In genomic region chr14:53073126-53073525, GRCm38 (mm10) we compare ENCODE assay signal across 8 mouse cellular contexts.
DNase-seq lines count a peak whose midpoint lies in the region; ATAC-seq lines count a peak whose summit lies in the region.
"Not testable (repeated sequence)": the region's sequence is repeated elsewhere in the genome, so short reads cannot be mapped to it uniquely, and the experiment has no call there.

No protein-coding gene starts in this region.

- H3K27ac ChIP-seq in liver, embryonic 13.5 days, result not testable (repeated sequence)

- not testable (repeated sequence) for H3K4me2 ChIP-seq in liver, embryonic 13.5 days

- H3K4me3 ChIP-seq in liver, embryonic 13.5 days (replicated peaks), result not testable (repeated sequence)

- H3K9me3 ChIP-seq in liver, embryonic 13.5 days (replicated peaks), result not testable (repeated sequence)

- not testable (repeated sequence) for H3K9ac ChIP-seq in liver, embryonic 13.5 days

- H3K36me3 ChIP-seq in liver, embryonic 13.5 days, result not testable (repeated sequence)

- 6% methylated on average over 6 of the region's 6 CpGs for WGBS in liver, embryonic 13.5 days (ENCODE audit: insufficient replicate concordance)

- peak; percentile 75 for ATAC-seq in CD4-positive, CD25-positive, alpha-beta regulatory T cell, adult 4 months
- peak; percentile 71 for ATAC-seq in activated CD4-positive, CD25-positive, alpha-beta regulatory T cell, adult 4 months
- peak; percentile 91 for ATAC-seq in granulocyte monocyte progenitor cell, adult 5-6 weeks (replicated peaks; ENCODE audit: poor library complexity, severe bottlenecking)
- ATAC-seq in liver, embryonic 13.5 days (ENCODE audit: low read depth), result 0 out of 2 replicates have a peak, but pooled peaks have one; percentile 55
- ATAC-seq in megakaryocyte progenitor cell, adult 5-6 weeks (replicated peaks; ENCODE audit: poor library complexity), result peak; percentile 85

- not testable (repeated sequence) for H3K4me1 ChIP-seq in liver, embryonic 13.5 days (replicated peaks)

- DNase-seq in liver, embryonic 13.5 days, result not testable (repeated sequence)
- DNase-seq in spleen, postnatal 36 days (ENCODE audit: low spot score in 2 of 2), result peak; percentile 2 to 6
- peak; percentile 7 to 10 for DNase-seq in thymus, postnatal 10 days (ENCODE audit: low spot score in 2 of 2)
- peak; percentile 36 for DNase-seq in thymus, postnatal 4 days

- not testable (repeated sequence) for H3K27me3 ChIP-seq in liver, embryonic 13.5 days
